ENCODE assay signal across 16 mouse cellular contexts in genomic region chr19:24987355-24987754, GRCm38 (mm10).
"Had no signal": no experiment of that assay in that cellular context is flagged by ENCODE, and none has a peak within 500 bp of the region (broad histone marks: within the 10 kb centered on the region; RNA-seq: fewer than 3 reads in every experiment).

No protein-coding gene starts in this region.

- H3K4me3 ChIP-seq: limb, embryonic 15.5 days; midbrain, embryonic 10.5 days; neural tube, embryonic 12.5 days had no signal

- H3K9me3 ChIP-seq: limb, embryonic 15.5 days; midbrain, embryonic 10.5 days; neural tube, embryonic 12.5 days had no signal

- H3K9ac ChIP-seq: limb, embryonic 15.5 days; liver, embryonic 14.5 days; lung, embryonic 14.5 days; neural tube, embryonic 12.5 days had no signal

- ATAC-seq: intestine, postnatal 0 days had no signal

- H3K4me1 ChIP-seq: limb, embryonic 15.5 days; midbrain, embryonic 10.5 days; neural tube, embryonic 12.5 days had no signal

- H3K36me3 ChIP-seq: limb, embryonic 15.5 days; midbrain, embryonic 10.5 days; neural tube, embryonic 12.5 days had no signal

- DNase-seq: kidney, adult 8-10 months; kidney, postnatal 25 days; layer of hippocampus, adult 9-11 months; layer of hippocampus, postnatal 36 days; lung, embryonic 14.5 days; lung, postnatal 10 days; lung, postnatal 4 days; midbrain, embryonic 14.5 days; right cerebral cortex, adult 18-20 months; thymus, postnatal 4 days had no signal

- H3K27ac ChIP-seq: limb, embryonic 15.5 days; liver, embryonic 14.5 days; midbrain, embryonic 10.5 days; neural tube, embryonic 12.5 days; stomach, postnatal 0 days had no signal

- H3K27me3 ChIP-seq: limb, embryonic 15.5 days; neural tube, embryonic 12.5 days had no signal

- H3K4me2 ChIP-seq: limb, embryonic 15.5 days; lung, embryonic 14.5 days; neural tube, embryonic 12.5 days had no signal
